Mouse (Mus musculus) E14TG2a.4 (cell line): ENCODE results near the gene Nlrx1.
A peak's percentile ranks its signal among the peaks of the same experiment; 100 is the strongest.

Experiments
- H3K27me3 ChIP-seq: 2 replicates; pipeline ENCODE4 v1.6.1; 2014; ENCODE audit warnings: low read length, control low read depth; ENCODE audit not compliant: insufficient read depth
- H3K36me3 ChIP-seq: 2 replicates; pipeline ENCODE4 v1.6.1; 2014; ENCODE audit warnings: low read length, control low read depth; ENCODE audit not compliant: insufficient read depth
- H3K4me1 ChIP-seq: replicated peaks from 2 replicates; pipeline ENCODE4 v1.6.1; 2014; ENCODE audit warnings: low read depth, low read length, control low read depth
- H3K4me3 ChIP-seq: replicated peaks from 2 replicates; pipeline ENCODE4 v1.5.1; 2014; ENCODE audit warnings: mild to moderate bottlenecking, low read length
- H3K9me3 ChIP-seq: 2 replicates; pipeline ENCODE4 v1.6.1; 2014; ENCODE audit warnings: low read length, control low read depth
- CTCF ChIP-seq: conservative IDR thresholded peaks from 2 replicates; pipeline ENCODE4 v1.5.1; 2014; ENCODE audit warnings: low read length
- NANOG ChIP-seq: IDR thresholded peaks from 2 replicates; pipeline ENCODE4 v1.6.1; 2014; ENCODE audit warnings: borderline replicate concordance, low read length, mixed read lengths
- POU5F1 ChIP-seq: IDR thresholded peaks from 2 replicates; pipeline ENCODE4 v1.6.1; 2014; ENCODE audit warnings: low read length, borderline replicate concordance

Gene Nlrx1

GRCm38 (mm10) chr9:44287003-44287400 lies 18.6 kb upstream of the Nlrx1 start:
- Histone ChIP-seq H3K36me3 (peaks cover 14% of the 10 kb centered on the region), H3K4me3 (peak overlapping the region; percentile 78), H3K9me3 (no peaks in the 10 kb centered on the region), H3K27me3 (peaks cover 49% of the 10 kb centered on the region), H3K4me1 (peaks cover 27% of the 10 kb centered on the region)
- TF ChIP-seq NANOG, result no peak
- TF ChIP-seq POU5F1, result no peak
- TF ChIP-seq CTCF, result no peak

- Histone ChIP-seq H3K36me3 (peaks cover 8% of the 10 kb centered on the region), H3K9me3 (no peaks in the 10 kb centered on the region), H3K4me1 (peaks cover 31% of the 10 kb centered on the region), H3K4me3 (no peak overlapping the region), H3K27me3 (peaks cover 55% of the 10 kb centered on the region)
- no peak for TF ChIP-seq NANOG
- TF ChIP-seq CTCF, result no peak
- TF ChIP-seq POU5F1, result no peak
Measured at GRCm38 (mm10) chr9:44286256-44286850, 18.0 kb upstream of the Nlrx1 start.

GRCm38 (mm10) chr9:44283183-44283582 lies 14.8 kb upstream of the Nlrx1 start:
- Histone ChIP-seq H3K4me1 (peaks cover 33% of the 10 kb centered on the region), H3K36me3 (no peaks in the 10 kb centered on the region), H3K4me3 (no peak overlapping the region), H3K27me3 (peaks cover 45% of the 10 kb centered on the region), H3K9me3 (no peaks in the 10 kb centered on the region)
- no peak for TF ChIP-seq POU5F1
- TF ChIP-seq CTCF, result no peak
- no peak for TF ChIP-seq NANOG

- Histone ChIP-seq H3K9me3 (0 out of 2 replicates have a peak, but pooled peaks cover 4% of the 10 kb centered on the region), H3K36me3 (no peaks in the 10 kb centered on the region), H3K4me3 (no peak overlapping the region), H3K27me3 (peaks cover 32% of the 10 kb centered on the region), H3K4me1 (peaks cover 13% of the 10 kb centered on the region)
- TF ChIP-seq POU5F1, result no peak
- no peak for TF ChIP-seq NANOG
- TF ChIP-seq CTCF, result no peak
Measured at GRCm38 (mm10) chr9:44269973-44270372, 1.6 kb upstream of the Nlrx1 start.

GRCm38 (mm10) chr9:44269077-44269476 lies 678 bp upstream of the Nlrx1 start:
- Histone ChIP-seq H3K36me3 (no peaks in the 10 kb centered on the region), H3K27me3 (peaks cover 28% of the 10 kb centered on the region), H3K4me1 (peaks cover 20% of the 10 kb centered on the region), H3K9me3 (0 out of 2 replicates have a peak, but pooled peaks cover 4% of the 10 kb centered on the region), H3K4me3 (no peak overlapping the region)
- TF ChIP-seq POU5F1, result no peak
- TF ChIP-seq CTCF, result peak; percentile 46

- peaks cover 29% of the 10 kb centered on the region for H3K4me1 ChIP-seq
- no peak for TF ChIP-seq NANOG
- peak; percentile 51 for TF ChIP-seq CTCF
- peak overlapping the region; percentile 82 for H3K4me3 ChIP-seq
- 0 out of 2 replicates have a peak, but pooled peaks cover 4% of the 10 kb centered on the region for H3K9me3 ChIP-seq
- H3K27me3 ChIP-seq, result peaks cover 21% of the 10 kb centered on the region
- H3K36me3 ChIP-seq, result no peaks in the 10 kb centered on the region
Measured at GRCm38 (mm10) chr9:44268027-44268360, 405 bp downstream of the Nlrx1 start.

GRCm38 (mm10) chr9:44267319-44268026 lies 926 bp downstream of the Nlrx1 start:
- no peak for TF ChIP-seq CTCF
- TF ChIP-seq NANOG, result no peak
- no peak for TF ChIP-seq POU5F1
- Histone ChIP-seq H3K4me1 (peaks cover 33% of the 10 kb centered on the region), H3K36me3 (no peaks in the 10 kb centered on the region), H3K4me3 (peak overlapping the region; percentile 82), H3K9me3 (0 out of 2 replicates have a peak, but pooled peaks cover 4% of the 10 kb centered on the region), H3K27me3 (peaks cover 23% of the 10 kb centered on the region)

- Histone ChIP-seq H3K36me3 (no peaks in the 10 kb centered on the region), H3K4me1 (peaks cover 39% of the 10 kb centered on the region), H3K27me3 (peaks cover 23% of the 10 kb centered on the region), H3K9me3 (0 out of 2 replicates have a peak, but pooled peaks cover 4% of the 10 kb centered on the region), H3K4me3 (no peak overlapping the region; the same call in 1 of the 2 replicates)
- TF ChIP-seq POU5F1 (no peak), CTCF (no peak), NANOG (no peak)
Measured at GRCm38 (mm10) chr9:44266478-44267226, 1.7 kb downstream of the Nlrx1 start.
